Mouse (Mus musculus) monocyte, adult 2 months (primary cell): ENCODE data around the gene Ltbp2.
A peak's percentile ranks its signal among the peaks of the same experiment; 100 is the strongest.

Source experiments
- DNase-seq, 2 experiments: peaks; one replicate each; pipeline ENCODE4 v3.0.0; 2022; ENCODE audit warnings: low spot score in 2 of 2, low read depth in 1 of 2

Gene Ltbp2

DNA sequence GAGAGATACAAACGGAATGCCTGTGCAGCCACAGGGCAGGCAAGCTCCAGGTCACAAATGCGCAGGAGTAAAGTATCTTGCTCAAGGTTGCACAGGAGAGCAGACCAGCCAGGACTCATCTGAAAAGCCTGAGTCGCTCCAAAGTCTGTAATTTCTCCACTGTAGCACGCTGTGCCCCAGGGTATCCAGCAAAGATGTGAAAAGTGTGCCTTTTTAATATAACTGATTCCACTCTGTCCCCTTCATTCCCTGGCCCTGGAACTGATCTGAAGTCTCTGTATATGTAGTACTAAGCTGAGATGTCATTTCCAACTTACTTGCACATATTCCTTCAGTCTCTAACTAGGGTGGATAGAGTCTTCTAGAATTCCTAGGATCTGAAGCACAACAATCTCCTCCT lies 6.5 kb upstream of the Ltbp2 start:
- DNase-seq = no peak

DNA sequence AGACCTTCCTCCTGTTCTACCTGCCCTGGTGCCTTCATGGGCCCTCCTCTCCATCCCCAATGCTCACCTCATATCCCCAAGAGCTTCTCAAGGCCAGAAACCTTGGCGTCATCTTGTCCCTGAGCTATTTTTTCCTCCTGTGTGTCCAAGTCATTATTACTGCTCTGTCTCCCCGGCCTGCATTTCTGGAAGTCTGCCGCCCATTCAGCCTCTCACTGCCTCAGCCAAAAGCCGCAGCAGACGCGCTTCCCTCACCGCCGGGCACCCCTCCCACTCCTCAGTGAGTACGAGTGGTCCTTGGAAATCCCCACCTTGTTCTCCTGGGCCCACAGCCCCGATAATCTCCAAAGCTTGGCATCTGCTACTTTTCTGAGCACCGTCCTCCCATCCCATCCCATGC lies 3.8 kb upstream of the Ltbp2 start:
- DNase-seq = no peak

DNA sequence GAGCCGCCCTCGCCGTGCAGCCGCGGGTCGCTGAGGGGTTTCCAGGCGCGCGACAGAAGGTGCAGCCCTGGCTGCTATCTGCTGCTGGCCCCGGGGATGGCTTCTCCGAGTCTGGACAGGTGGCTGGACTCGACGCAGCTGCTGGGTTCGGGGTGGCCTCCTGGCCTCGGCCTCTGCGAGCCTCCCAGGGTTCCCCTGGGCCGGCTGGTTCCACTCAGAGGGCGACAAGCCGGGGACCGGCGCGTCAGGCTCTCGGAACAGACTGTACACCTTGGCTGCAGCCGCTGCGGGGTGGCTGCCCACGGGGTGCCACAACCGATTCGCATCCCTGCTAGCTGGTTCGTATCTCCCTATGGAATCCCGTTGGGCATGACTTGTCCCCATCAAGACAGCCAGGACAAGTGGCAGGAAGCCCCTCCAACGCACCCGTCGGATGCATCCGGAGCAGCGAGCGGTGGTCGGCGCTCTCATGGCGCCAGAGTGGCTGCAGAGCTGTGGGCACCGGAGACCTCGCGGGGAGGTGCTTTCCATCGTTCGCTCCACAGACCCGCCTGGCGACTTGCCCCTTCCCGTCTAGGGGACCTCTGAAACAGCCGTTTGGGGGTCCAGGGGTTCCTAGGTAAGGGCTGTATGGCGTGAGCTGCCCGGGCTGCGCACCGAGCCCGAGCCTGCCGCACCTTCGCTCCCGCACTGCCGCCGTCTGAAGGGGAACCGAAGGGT lies 411 bp downstream of the Ltbp2 start:
- no peak for DNase-seq

DNA sequence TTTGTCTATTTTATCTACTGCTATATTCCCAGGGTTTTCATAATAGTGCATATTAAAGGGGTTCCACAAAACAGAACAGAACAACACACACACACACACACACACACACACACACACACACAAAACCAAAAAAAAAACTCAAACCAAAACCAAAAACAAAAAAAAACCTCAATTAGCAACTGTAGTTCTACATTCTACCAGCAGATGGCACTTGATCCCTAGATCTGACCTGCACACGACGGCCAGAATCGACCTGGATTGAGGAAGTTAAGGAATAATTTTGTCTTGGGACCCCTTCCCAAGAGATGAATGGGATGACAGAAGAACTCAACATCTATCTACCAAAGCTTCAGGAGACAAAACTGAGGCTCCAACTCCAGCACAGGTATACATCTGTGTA lies 2.9 kb downstream of the Ltbp2 start:
- no peak for DNase-seq

DNA sequence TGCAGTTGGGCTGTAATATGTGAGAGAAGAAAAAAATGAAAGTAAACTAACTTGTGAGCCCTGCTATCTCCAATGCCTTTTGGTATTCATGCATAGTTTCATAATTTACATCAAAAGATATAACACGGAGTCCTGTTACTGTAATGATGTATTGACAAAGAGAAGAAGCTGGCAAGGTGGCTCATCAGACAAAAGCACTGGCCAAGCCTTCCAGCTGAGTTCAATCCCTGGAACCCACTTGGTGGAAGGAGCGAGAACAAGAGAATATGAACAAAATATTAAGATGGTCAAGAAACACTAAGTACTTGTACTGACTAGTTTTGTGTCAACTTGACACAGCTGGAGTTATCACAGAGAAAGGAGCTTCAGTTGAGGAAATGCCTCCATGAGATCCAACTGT lies 4.0 kb downstream of the Ltbp2 start:
- DNase-seq = no peak

DNA sequence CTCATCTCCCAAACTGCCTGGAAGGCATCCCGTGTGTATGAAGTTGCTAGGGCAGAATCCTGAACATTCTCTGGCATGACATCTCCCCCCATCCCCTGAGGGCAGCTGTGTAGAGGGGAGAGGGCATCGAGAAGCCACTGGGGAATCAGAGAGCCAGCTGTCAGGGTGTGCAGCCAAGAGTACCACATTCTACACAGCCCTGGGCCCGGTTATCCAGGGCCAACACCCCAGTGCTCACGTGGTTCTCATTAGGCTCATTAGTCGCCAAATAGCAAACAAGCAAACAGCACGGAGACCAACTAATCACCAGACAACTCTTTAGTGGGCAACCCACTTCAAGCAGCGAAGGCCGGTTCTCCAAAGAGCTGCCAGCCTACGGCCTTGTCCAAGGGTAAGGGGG lies 10.9 kb downstream of the Ltbp2 start:
- DNase-seq = no peak

DNA sequence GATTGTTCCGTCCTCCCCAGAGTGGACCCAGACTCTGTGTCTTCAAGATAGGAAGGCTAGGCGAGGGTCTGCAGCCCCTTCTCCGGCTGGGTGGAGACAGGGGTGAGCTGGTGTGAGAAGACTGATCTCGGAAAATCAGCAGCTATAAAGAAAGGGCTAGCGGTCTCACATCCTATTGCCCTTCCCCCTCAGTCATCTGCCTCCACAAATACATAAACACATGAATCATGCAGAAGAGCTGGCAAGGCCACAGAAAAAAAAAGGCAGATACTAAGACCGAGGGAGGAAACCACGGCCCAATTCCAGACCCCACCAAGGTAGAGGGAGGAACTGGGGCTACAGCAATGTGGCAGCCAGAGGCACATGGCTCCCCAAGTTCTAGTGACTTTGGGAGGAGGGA lies 11.5 kb downstream of the Ltbp2 start:
- DNase-seq = no peak

DNA sequence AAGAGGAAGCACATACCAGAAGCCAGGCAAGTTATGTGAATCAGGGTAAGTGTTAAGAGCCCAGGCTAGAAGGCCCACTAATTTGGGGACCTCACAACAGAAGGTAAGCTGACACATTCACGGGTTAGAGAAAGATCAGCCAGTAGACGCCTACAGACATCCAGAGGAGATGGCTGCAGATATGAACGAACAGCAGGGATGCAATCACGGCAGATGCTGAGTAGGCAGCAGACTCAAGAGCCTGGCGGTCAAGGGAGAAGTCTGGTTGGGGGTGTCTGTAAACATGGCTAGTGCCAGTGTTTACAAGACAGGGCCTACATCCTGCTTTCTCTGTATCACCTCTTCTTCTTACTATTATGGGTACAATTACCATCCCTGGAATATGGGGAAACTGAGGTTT lies 13.1 kb downstream of the Ltbp2 start:
- DNase-seq = no peak

DNA sequence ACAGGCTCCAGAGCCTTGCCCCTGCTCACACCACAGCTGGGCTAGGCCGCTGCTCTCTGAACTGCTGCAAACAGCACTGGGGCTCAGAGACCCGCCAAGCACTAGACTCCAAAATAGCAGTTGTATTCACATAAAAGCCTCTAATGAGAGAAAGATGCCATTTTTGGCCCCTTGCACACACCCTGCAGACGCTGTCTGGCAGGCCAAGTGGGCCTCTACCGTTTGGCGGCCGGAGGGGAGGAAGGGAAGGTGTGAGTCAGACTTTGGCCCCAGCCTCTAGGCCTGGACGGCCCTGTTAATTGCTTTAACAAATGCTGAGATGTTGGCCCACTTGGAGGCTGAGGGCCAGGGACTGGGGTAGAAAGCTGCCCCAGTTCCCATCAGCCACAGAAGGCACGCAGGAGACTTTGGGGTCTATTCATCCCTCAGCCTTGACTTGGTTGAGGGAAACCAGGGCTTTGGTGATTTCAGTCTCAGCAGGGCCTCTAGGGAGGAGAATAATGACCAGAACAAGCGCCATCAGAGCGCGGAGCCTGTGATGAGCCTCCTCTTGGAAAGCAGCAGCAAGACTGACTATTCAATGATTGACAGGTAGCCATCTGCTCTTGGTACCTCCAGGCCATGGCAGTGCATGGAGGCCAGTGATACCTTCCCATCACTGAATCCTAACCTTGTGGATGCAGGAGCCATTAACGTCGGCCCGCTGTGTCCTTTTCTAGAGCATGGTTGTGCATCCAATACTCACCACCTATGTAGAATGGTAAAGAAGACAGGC lies 14.0 kb downstream of the Ltbp2 start:
- DNase-seq = no peak

DNA sequence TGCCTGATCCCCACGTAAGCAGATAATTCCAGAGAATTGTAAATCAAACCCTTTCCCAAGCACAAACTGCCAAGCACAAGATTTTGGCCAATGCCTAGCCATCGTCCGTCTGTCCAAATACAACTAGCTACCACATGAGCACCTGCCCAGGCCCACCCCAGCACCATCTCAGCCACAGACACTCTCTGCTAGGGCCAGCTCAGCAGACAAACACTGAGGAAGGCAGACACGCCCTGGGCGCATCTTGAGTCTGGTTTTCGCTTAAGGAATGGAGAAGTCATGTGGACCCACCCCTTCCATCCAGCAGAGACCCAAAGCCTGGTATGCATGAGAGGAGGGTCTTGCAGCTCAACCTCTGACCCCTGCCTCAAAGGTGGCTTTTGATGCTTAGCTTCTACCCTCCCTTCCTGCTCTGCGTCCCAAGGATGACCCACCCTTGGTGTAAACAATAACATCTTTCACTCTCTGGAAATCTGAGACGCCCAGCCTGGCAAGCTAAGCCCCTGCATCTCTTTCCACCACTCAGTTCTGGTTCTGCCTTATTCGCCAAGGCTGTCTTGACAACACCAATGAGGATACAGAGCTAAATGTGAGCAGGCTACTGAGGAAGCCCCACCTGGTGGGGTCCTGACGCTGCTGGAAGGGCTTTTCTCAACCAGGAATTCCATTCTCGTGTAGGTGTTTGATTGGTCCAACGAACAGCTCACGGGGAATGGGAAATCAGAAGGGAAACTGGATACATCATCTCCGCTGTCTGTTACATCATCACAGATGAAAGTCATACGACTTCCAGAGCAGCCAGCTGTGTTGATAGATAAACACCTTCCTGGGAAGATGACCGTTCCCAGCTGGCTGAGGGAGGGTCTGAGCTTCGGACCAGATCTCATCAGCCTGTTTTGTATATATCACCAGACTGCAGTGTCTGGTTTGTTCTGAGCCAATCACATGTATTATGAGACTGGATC lies 17.9 kb downstream of the Ltbp2 start:
- no peak for DNase-seq

DNA sequence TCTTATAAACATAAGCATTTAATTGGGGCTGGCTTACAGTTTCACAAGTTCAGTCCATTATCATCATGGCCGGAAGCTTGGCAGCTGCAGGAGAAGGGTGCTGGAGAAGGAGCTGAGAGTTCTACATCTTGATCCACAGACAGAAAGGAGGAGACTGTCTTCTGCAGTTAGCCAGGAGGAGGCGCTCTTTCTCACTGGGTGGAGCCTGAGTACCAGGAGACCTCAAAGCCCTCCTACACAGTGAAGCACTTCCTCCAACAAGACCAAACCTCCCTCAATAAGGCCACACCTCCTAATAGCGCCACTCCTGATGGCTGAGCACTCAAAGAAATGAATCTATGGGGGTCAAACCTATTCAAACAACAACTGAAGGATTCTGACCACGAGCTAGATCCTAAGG lies 18.6 kb downstream of the Ltbp2 start:
- no peak for DNase-seq

DNA sequence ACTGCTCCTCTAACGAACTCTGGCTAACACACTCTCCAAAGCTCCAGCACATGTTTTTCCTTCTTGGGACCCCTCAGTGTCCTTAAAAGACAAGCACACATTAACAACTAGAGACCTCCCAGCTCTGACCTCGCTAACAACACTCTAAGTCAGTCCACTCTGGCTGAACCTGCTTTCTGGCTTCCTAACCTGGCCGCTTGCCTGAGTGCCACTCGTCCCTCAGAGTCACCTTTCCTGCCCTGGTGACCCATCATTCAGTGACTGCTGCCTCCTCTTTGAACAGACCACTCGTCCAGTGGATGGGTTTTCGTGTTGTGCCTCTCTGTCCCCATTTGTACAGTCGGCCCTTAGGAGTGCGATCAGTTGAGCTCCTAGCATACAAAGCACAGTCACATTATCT lies 19.8 kb downstream of the Ltbp2 start:
- no peak for DNase-seq

DNA sequence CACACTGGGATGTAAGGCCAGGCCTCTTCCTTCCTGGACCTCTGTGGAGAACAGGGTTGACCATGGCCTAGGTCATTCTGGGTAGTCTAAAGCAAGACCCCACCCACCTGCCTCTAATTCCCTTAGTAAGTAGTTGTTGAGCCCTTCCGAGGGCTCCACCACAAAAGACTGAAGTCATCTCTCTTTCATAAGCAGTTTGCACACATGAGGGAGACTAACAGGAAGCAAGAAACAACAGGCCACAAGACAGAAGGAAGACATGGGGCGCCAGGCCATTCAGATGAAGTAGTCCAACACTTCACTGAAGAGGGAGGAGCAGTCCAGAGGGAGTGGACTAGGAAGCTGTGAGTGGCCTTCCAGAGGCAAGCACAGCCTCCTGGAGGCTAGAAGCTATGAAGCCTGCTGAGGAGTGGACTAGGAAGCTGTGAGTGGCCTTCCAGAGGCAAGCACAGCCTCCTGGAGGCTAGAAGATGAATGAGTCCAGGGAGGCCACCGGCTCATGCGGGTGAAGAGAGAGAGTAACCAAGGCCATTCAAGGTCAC lies 21.2 kb downstream of the Ltbp2 start:
- DNase-seq = no peak

DNA sequence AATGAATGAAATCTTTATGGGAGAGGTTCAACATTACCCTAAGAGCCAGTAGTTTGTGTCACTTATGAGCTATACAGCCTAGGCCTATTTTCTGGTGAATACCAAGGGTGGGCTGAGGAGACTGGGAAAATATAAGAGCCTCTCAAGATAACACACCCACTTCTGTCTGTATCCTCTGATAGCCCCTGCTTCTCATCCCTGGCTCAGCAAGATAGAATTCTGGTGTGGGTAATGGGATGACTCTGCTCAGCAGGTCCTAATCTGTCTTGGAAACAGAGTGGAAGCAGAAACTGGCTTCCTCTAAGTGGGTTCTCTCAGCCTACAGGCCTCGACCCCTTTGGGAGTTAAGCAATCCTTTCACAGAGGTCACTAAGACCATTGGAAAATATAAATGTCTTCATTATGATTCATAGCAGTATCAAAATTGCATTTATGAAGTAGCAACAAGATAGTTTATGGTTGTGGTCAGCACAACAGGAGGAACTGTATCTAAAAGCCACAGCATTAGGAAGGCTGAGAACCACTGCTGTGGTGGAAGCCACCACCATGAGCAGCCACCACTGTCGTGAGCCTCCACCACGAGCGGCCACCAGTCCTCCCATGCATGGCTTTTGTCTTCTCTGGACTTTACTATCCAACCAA lies 21.8 kb downstream of the Ltbp2 start:
- no peak for DNase-seq

DNA sequence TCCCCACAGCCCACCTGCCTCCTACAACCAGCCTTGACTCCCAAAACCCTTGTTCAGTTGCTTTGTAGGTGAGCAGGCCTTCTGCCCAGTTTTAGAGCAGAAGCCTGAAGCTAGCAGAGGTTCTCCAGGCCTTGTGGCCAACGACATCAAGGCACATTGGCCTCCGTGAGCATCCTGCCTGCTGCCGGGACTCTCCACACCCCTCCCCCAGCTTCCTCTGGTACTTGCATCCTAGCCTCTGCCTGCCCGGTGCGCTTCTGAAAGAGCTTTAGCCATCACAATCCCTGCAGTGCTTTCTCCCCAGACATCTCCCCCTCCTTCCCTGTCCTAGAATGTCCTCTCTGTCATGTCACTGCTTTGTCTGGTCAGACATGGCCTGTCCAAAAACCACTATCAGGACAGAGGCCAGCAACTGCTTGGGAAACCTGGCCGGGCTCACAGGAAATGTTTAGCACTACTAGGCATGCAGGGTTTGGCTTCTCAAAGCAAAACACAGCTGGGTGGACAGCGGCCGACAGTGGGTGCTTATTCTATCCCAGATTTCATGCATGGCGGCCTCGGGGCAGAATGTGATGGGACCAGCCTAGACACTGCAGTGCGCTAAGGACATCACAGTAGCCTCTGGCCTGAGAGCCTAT lies 24.8 kb downstream of the Ltbp2 start:
- no peak for DNase-seq

DNA sequence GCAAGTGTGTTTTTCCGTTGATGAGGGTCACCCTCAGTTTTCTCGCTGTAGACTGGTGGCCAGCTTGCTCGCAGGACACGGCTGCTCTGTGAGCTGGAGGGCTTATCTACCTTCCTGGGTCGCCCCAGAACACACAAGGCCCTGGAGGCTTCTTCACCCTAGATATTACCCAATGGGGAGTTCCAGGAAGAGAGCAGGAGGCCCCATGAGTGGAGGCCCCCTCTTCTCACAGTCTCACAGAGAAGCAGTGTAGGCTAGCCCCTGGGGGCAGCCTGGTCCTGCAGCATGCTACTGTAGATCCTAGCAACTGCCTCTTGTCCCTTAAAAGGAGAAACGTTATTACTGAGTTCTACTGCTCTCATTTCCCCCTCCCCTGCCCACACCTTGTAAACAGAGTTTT lies 28.4 kb downstream of the Ltbp2 start:
- DNase-seq = no peak

DNA sequence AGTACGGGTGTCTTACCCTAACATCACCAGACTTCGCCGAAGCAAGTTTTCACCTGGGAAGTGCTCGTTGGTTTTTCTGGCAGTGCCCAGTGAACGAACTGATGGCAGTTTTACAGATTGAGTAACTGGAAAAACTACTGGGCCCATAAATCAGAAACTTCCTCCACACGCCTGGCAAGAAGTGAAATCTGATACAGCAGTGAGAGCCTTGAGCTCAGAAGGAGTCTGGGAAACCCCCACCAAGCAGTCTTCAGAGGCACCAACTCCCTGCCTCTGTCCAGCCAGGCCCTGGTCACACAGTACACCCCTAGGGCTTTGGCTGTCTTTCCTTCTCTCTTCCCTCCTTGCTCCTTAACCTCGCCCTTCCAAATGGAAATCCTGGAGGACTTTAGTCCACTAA lies 28.9 kb downstream of the Ltbp2 start:
- no peak for DNase-seq

DNA sequence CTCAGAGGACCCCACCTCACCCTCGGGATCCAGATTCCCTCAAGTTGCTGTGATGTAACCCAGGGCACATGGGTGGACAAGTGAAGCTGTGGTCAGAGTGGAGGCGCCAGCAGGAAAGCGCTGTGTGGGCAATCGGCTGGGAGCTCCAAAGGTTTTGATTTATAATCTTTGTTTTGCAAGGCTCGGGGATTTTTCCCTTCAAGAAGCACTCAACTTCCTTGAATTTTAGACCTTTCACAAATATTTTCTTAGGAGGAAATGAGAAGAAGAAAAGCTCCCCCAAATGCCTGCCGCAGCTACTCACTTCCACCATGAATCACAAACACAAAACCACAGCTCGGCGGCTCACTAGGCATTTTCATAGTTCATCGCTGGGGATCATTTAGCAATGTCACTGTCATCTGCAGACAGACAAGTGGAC lies 29.7 kb downstream of the Ltbp2 start:
- DNase-seq = peak; percentile 52 to 59

DNA sequence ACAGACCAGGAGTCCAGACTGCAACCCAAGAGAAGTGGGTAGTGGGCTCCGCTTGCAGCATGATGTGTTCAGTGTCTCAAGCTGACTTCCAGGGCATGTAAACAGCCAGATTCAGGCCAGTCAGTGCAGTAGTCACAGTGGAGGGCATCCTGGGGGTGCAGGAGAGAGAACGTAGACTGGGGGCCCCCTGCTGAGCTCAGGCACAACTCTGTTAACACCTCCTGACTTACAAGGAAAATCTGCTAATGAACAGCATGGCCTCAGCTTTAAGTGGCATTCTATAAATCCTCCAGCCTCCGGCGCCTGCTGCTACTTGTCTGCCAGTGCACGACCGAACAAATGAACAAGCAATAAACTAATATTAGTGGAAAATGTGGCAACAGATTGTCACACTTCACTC lies 33.6 kb downstream of the Ltbp2 start:
- no peak for DNase-seq
